Mouse (Mus musculus): ENCODE results near the gene Ndst4. TPM values are rescaled to one million over a fixed set of nuclear protein-coding genes. Genes with fewer than 3 reads are reported as not detected.

Gene Ndst4
- polyA plus RNA-seq (2017; shearing (Covaris generic)) = not detected

DNA sequence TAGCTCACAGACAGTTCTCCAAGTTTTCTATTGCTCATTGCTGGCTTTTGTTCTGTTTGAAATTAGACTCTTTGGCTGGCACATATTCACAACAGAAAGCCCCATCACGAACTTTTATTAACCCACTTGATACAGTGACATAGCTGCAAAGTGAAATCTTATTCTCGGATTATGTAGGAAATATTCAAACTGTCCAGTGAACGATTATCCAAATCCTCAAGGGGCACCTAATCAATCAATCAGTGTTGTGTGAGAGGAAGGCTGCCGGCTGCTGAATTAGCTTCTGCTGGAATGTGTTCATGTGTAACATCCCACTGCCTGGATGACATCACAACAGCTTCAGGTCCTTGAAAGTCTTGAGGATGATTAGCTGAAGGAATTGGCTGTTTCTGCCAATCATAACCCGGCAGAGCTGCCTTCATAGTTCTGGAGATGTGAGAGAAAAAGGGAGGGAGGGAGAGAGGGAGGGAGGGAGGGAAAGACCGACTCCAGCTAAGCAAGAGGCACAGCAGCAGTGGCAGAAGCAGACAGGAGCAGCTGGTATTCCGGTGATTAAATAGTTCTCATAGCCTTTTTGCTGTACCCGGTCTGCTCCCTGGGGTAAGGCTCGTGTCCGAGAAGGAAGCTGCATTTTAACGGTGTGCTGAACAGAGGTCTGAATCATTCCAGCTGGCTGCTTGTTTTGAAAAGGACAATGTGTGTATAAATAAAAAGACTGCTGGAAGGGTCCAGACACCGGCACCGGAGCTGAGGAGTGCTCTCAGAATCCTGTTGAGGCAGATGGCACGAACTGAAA lies at the start of gene Ndst4:
Gene Ndst4, plus strand, starts transcription at position 476 of the 796 bp plus-strand sequence.

Data from CD4-positive, CD25-positive, alpha-beta regulatory T cell (primary cell).